Mouse (Mus musculus): Measurements from ENCODE around the gene Pde4dip. TPM values are rescaled to one million over a fixed set of nuclear protein-coding genes. Genes with fewer than 3 reads are reported as not detected.
A peak's percentile ranks its signal among the peaks of the same experiment; 100 is the strongest.

Gene Pde4dip
- polyA plus RNA-seq, 2 experiments = 4.0 to 6.7 TPM

DNA sequence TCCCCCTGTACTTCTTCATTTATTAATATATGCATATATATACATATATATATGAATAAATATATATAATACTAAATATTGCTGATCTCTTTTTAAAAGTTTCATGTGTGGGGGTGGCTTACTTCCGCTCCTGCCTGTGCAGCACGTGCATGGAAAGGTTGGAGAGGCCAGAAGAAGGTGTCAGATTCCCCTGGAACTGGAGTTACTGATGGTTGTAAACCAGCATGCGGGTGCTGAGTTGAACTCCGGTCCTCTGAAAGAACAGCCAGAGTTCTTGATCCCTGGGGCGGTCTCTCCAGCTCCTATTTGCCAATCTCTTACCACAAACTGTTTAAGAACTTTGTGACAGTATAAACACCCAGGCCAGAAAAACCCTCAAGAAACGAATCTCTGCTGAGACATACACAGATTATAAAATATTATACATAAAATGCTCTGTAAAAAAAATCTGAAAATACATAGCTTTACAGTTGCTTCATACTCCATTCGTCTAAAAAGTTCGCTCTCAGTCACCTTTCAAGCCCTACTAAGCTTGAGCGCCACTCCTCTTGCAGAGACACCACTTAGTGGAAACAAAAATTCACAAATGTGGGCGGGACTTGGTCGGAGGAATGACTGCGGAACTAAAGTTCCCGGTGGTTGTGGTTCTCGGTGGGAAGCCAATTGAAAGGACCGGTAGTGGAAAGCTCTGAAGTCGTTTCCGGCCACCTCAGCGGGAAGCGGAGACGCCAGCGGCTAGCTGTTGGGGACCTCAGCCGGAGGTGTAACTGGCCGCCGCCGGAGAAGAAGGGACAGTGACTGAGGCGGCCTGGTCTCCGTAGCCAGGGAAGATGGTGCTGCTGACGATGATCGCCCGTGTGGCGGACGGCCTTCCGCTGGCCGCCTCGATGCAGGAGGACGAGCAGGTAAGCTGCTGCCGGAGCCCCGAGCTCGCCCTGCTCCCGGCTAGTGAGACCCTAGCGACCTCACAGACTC lies 12.3 kb upstream of the Pde4dip start, which contains the start of gene Sec22b:
Sec22b (plus strand) TSS at position 675 of the 975 bp plus-strand sequence.
- Histone ChIP-seq H3K4me2 (ENCODE audit: low read depth) (peak within 1 kb of the TSS; percentile 80), H3K9me3 (ENCODE audit: control insufficient read depth, low read length) (no peaks in the 10 kb centered on the region), H3K27me3 (ENCODE audit: control insufficient read depth, insufficient read depth, low read length) (no peaks in the 10 kb centered on the region), H3K4me1 (replicated peaks; ENCODE audit: control insufficient read depth in 2 of 2, insufficient read depth in 2 of 2, low read length in 1 of 2) (peaks cover 4 to 7% of the 10 kb centered on the region in 2 experiments), H3K9ac (replicated peaks) (peak within 1 kb of the TSS; percentile 91), H3K36me3 (replicated peaks; ENCODE audit: control insufficient read depth, insufficient read depth, low read depth) (no peaks in the 10 kb centered on the region), H3K4me3 (ENCODE audit: insufficient read depth in 1 of 2, low read depth in 2 of 2, low read length in 2 of 2) (peak within 1 kb of the TSS; percentile 75 to 86), H3K27ac (no peak within 1 kb of the TSS)
- TF ChIP-seq CTCF (IDR thresholded peaks at IDR 0.05; ENCODE audit: low read depth) (no peak), EP300 (IDR thresholded peaks at IDR 0.05; ENCODE audit: low read depth) (no peak; the same call in 1 of the 2 replicates)
- DNase-seq (ENCODE audit: low read depth in 3 of 3, low spot score in 3 of 3) (peak; percentile 78 to 80 (median 79)), ATAC-seq (ENCODE audit: insufficient read depth) (peak; percentile 80)
- 5% methylated on average over 41 of the region's 41 CpGs for WGBS (ENCODE audit: insufficient replicate concordance)

GRCm38 (mm10) chr3:97898381-97898780 lies 9.9 kb upstream of the Pde4dip start:
- Histone ChIP-seq H3K9ac (replicated peaks) (no peak overlapping the region), H3K27me3 (ENCODE audit: control insufficient read depth, insufficient read depth, low read length) (no peaks in the 10 kb centered on the region), H3K4me3 (ENCODE audit: insufficient read depth in 1 of 2, low read depth in 2 of 2, low read length in 2 of 2) (no peak overlapping the region), H3K27ac (no peak overlapping the region), H3K4me1 (replicated peaks; ENCODE audit: control insufficient read depth in 2 of 2, insufficient read depth in 2 of 2, low read length in 1 of 2) (peaks cover 4 to 7% of the 10 kb centered on the region in 2 experiments), H3K9me3 (ENCODE audit: control insufficient read depth, low read length) (no peaks in the 10 kb centered on the region), H3K36me3 (replicated peaks; ENCODE audit: control insufficient read depth, insufficient read depth, low read depth) (no peaks in the 10 kb centered on the region), H3K4me2 (ENCODE audit: low read depth) (no peak overlapping the region)
- 59% methylated on average over 3 of the region's 3 CpGs for WGBS (ENCODE audit: insufficient replicate concordance)
- DNase-seq (ENCODE audit: low read depth in 3 of 3, low spot score in 3 of 3) = no peak
- TF ChIP-seq EP300 (IDR thresholded peaks at IDR 0.05; ENCODE audit: low read depth) (no peak), CTCF (IDR thresholded peaks at IDR 0.05; ENCODE audit: low read depth) (no peak)
- no peak for ATAC-seq (ENCODE audit: insufficient read depth)

- no peaks in the 10 kb centered on the region for H3K9me3 ChIP-seq (ENCODE audit: control insufficient read depth, low read length)
- WGBS (ENCODE audit: insufficient replicate concordance) = 31% methylated on average over 6 of the region's 6 CpGs
- ATAC-seq (ENCODE audit: insufficient read depth) (no peak), DNase-seq (ENCODE audit: low read depth in 3 of 3, low spot score in 3 of 3) (peak in 1 of 3 experiments; percentile 9)
- no peak overlapping the region for H3K4me3 ChIP-seq (ENCODE audit: insufficient read depth in 1 of 2, low read depth in 2 of 2, low read length in 2 of 2)
- TF ChIP-seq EP300 (IDR thresholded peaks at IDR 0.05; ENCODE audit: low read depth) (no peak), CTCF (IDR thresholded peaks at IDR 0.05; ENCODE audit: low read depth) (peak; percentile 86)
- no peaks in the 10 kb centered on the region for H3K36me3 ChIP-seq (replicated peaks; ENCODE audit: control insufficient read depth, insufficient read depth, low read depth)
- H3K27me3 ChIP-seq (ENCODE audit: control insufficient read depth, insufficient read depth, low read length) = no peaks in the 10 kb centered on the region
- no peak overlapping the region for H3K9ac ChIP-seq (replicated peaks)
- H3K4me1 ChIP-seq (replicated peaks; ENCODE audit: control insufficient read depth in 2 of 2, insufficient read depth in 2 of 2, low read length in 1 of 2) = no peaks in the 10 kb centered on the region
- H3K27ac ChIP-seq = no peak overlapping the region
- H3K4me2 ChIP-seq (ENCODE audit: low read depth) = no peak overlapping the region
Measured at GRCm38 (mm10) chr3:97894695-97895094, 6.2 kb upstream of the Pde4dip start.

- ATAC-seq (ENCODE audit: insufficient read depth) = no peak
- Histone ChIP-seq H3K4me1 (replicated peaks; ENCODE audit: control insufficient read depth in 2 of 2, insufficient read depth in 2 of 2, low read length in 1 of 2) (no peaks in the 10 kb centered on the region), H3K36me3 (replicated peaks; ENCODE audit: control insufficient read depth, insufficient read depth, low read depth) (no peaks in the 10 kb centered on the region), H3K27me3 (ENCODE audit: control insufficient read depth, insufficient read depth, low read length) (peaks cover 16% of the 10 kb centered on the region), H3K9ac (replicated peaks) (no peak overlapping the region), H3K9me3 (ENCODE audit: control insufficient read depth, low read length) (no peaks in the 10 kb centered on the region), H3K4me2 (ENCODE audit: low read depth) (no peak overlapping the region), H3K4me3 (ENCODE audit: insufficient read depth in 1 of 2, low read depth in 2 of 2, low read length in 2 of 2) (no peak overlapping the region), H3K27ac (no peak overlapping the region)
- no peak for DNase-seq (ENCODE audit: low read depth in 3 of 3, low spot score in 3 of 3)
- 12% methylated on average over 6 of the region's 6 CpGs for WGBS (ENCODE audit: insufficient replicate concordance)
- TF ChIP-seq CTCF (IDR thresholded peaks at IDR 0.05; ENCODE audit: low read depth) (no peak), EP300 (IDR thresholded peaks at IDR 0.05; ENCODE audit: low read depth) (no peak)
Measured at GRCm38 (mm10) chr3:97890205-97890604, 1.7 kb upstream of the Pde4dip start.

DNA sequence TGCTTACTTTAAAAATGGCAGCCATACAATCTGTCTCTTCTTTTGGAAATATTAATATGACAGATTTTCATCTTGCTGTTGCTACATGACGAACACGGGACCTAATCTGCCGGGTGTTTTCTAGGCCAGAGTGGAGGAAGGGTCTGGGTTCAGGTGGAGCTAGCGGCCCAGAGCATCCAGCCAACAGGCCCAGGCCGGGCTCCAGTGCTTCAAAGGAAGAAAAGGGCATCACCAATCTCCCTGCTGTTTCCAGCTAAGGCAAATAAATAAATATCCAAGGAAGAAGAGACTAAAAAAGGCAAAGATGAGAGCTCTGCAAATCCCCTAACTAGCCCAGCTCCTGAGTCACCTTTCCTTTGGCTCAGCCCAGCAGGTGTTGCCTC lies 731 bp downstream of the Pde4dip start:
- ATAC-seq (ENCODE audit: insufficient read depth) = no peak
- Histone ChIP-seq H3K4me2 (ENCODE audit: low read depth) (no peak overlapping the region), H3K4me3 (ENCODE audit: insufficient read depth in 1 of 2, low read depth in 2 of 2, low read length in 2 of 2) (no peak overlapping the region), H3K4me1 (replicated peaks; ENCODE audit: control insufficient read depth in 2 of 2, insufficient read depth in 2 of 2, low read length in 1 of 2) (no peaks in the 10 kb centered on the region), H3K9me3 (ENCODE audit: control insufficient read depth, low read length) (no peaks in the 10 kb centered on the region), H3K27me3 (ENCODE audit: control insufficient read depth, insufficient read depth, low read length) (peaks cover 16% of the 10 kb centered on the region), H3K27ac (no peak overlapping the region), H3K9ac (replicated peaks) (no peak overlapping the region), H3K36me3 (replicated peaks; ENCODE audit: control insufficient read depth, insufficient read depth, low read depth) (no peaks in the 10 kb centered on the region)
- TF ChIP-seq CTCF (IDR thresholded peaks at IDR 0.05; ENCODE audit: low read depth) (no peak), EP300 (IDR thresholded peaks at IDR 0.05; ENCODE audit: low read depth) (no peak)
- DNase-seq (ENCODE audit: low read depth in 3 of 3, low spot score in 3 of 3) = no peak
- WGBS (ENCODE audit: insufficient replicate concordance) = 54% methylated on average over 5 of the region's 5 CpGs
